ENCODE assay signal across 8 mouse cellular contexts in the genomic region with DNA sequence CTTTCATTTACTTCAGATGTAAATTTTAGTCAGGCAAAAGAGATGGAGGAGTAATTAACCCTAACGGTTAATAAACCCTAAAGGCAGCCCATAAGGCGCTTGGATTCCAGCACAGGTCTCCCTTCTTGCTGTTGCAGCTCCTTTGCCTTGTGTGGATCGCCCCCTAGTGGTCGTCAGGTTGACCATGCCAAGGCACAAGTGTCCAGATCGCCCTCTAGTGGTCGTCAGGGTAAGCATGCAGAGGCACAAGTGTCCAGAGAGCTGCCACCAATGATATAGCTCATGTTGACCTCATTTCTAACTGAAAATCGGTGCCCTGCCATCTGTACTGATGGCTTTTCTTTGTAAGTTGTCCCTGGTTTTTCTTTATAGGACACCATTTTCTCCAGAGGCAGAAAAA. TPM values are rescaled to one million over a fixed set of nuclear protein-coding genes. Genes with fewer than 3 reads are reported as not detected.
DNase-seq lines count a peak whose midpoint lies in the region; ATAC-seq lines count a peak whose summit lies in the region.

No protein-coding gene starts in this region.

- no peaks in the 10 kb centered on the region for H3K36me3 ChIP-seq in intestine, embryonic 14.5 days (ENCODE audit: control insufficient read depth, insufficient read depth, low read length)
- H3K36me3 ChIP-seq in intestine, embryonic 16.5 days (ENCODE audit: control insufficient read depth, insufficient read depth, low read length), result no peaks in the 10 kb centered on the region

- H3K27ac ChIP-seq in intestine, embryonic 14.5 days (ENCODE audit: low read depth), result no peak overlapping the region
- no peak overlapping the region for H3K27ac ChIP-seq in intestine, embryonic 16.5 days (ENCODE audit: low read length)

- no peak overlapping the region for H3K4me2 ChIP-seq in intestine, embryonic 14.5 days (ENCODE audit: low read length)
- H3K4me2 ChIP-seq in intestine, embryonic 16.5 days (ENCODE audit: low read depth, low read length), result no peak overlapping the region

- intact Hi-C loops in heart, postnatal 14 days (cut with DNase I), result loop anchor here (2.0 kb wide), 1 partner anchor 318 kb away; no protein-coding TSS in a partner anchor

- H3K4me3 ChIP-seq in intestine, embryonic 14.5 days (ENCODE audit: low read depth, low read length), result no peak overlapping the region
- H3K4me3 ChIP-seq in intestine, embryonic 16.5 days (ENCODE audit: low read length), result no peak overlapping the region

- DNase-seq in intestine, embryonic 14.5 days (ENCODE audit: low spot score), result peak; percentile 78
- peak; percentile 84 for DNase-seq in adrenal gland, postnatal 25 days
- peak; percentile 79 for DNase-seq in embryo, embryonic 9.5 days (ENCODE audit: extremely low spot score)
- peak; percentile 79 to 87 for DNase-seq in heart, postnatal 14 days
- peak; percentile 18 to 51 for DNase-seq in left cerebral cortex, adult 8-10 months (ENCODE audit: low spot score in 2 of 2)
- peak; percentile 88 for DNase-seq in naive thymus-derived CD4-positive, alpha-beta T cell, adult 2 months (ENCODE audit: low read depth)
- peak; percentile 38 for DNase-seq in telencephalon, adult 2 months (ENCODE audit: low read depth, low spot score)

- no peak for ATAC-seq in intestine, embryonic 14.5 days (replicated peaks; ENCODE audit: low FRiP score, low TSS enrichment, low read depth)
- ATAC-seq in intestine, embryonic 16.5 days, result no peak

- no peaks in the 10 kb centered on the region for H3K27me3 ChIP-seq in intestine, embryonic 14.5 days (replicated peaks; ENCODE audit: control insufficient read depth, insufficient read depth, low read length)
- no peaks in the 10 kb centered on the region for H3K27me3 ChIP-seq in intestine, embryonic 16.5 days (replicated peaks; ENCODE audit: control insufficient read depth, insufficient read depth, low read length)

- no peaks in the 10 kb centered on the region for H3K4me1 ChIP-seq in intestine, embryonic 14.5 days (replicated peaks; ENCODE audit: control insufficient read depth, insufficient read depth, low read length)
- no peaks in the 10 kb centered on the region for H3K4me1 ChIP-seq in intestine, embryonic 16.5 days (ENCODE audit: control insufficient read depth, insufficient read depth, low read length)

- no peak overlapping the region for H3K9ac ChIP-seq in intestine, embryonic 14.5 days (ENCODE audit: low read length)
- no peak overlapping the region for H3K9ac ChIP-seq in intestine, embryonic 16.5 days (ENCODE audit: low read depth, low read length)

- no peaks in the 10 kb centered on the region; the same call in 1 of the 2 replicates for H3K9me3 ChIP-seq in intestine, embryonic 14.5 days (ENCODE audit: control insufficient read depth, low read length)
- H3K9me3 ChIP-seq in intestine, embryonic 16.5 days (ENCODE audit: control insufficient read depth, low read length), result no peaks in the 10 kb centered on the region

- 28% methylated on average over 7 of the region's 7 CpGs for WGBS in intestine, embryonic 14.5 days
- WGBS in intestine, embryonic 16.5 days, result 26% methylated on average over 7 of the region's 7 CpGs

RNA-seq across cellular contexts. Expression of a gene that starts 46.4 kb away (rescaled TPM):
- 0.09 and 0.44 TPM in 2 replicates for polyA plus RNA-seq in intestine, embryonic 14.5 days (2014; fragmentation: Nextera tagmentation; extraction: Ambion mirVana)
- polyA plus RNA-seq in intestine, embryonic 16.5 days (2015; fragmentation: Nextera tagmentation; extraction: Ambion mirVana), result 0.16 and 0.18 TPM in 2 replicates
- total RNA-seq in adrenal gland, postnatal 25 days (2021), result 0.97 and 1.0 TPM in 2 replicates
- total RNA-seq in heart, postnatal 14 days (2021), result under 1 TPM; 0.65 to 0.71 TPM
- under 1 TPM in 3 of 4 experiments, not detected in 1; 0.25 to 0.34 (median 0.26) TPM for total RNA-seq in left cerebral cortex, adult 8-10 months (2022)

RNA-seq across cellular contexts. Expression of a gene that starts 49.3 kb away (rescaled TPM):
- polyA plus RNA-seq in intestine, embryonic 14.5 days (2014; fragmentation: Nextera tagmentation; extraction: Ambion mirVana), result 35.5 and 39.1 TPM in 2 replicates
- polyA plus RNA-seq in intestine, embryonic 16.5 days (2015; fragmentation: Nextera tagmentation; extraction: Ambion mirVana), result 39.3 and 40.5 TPM in 2 replicates
- total RNA-seq in adrenal gland, postnatal 25 days (2021), result 60.4 and 87.3 TPM in 2 replicates
- total RNA-seq in heart, postnatal 14 days (2021), result 10 to 100 TPM; 13.8 to 15.1 TPM
- 10 to 100 TPM; 26.4 to 33.6 (median 27.5) TPM for total RNA-seq in left cerebral cortex, adult 8-10 months (2022)

Comparison
In these comparisons a context has a peak if more than half of its experiments do, and no peak if none do; other contexts are left out.
1. DNase-seq: peak in every context shown above with its lines; median percentile 88 in naive thymus-derived CD4-positive, alpha-beta T cell, adult 2 months; 84 in adrenal gland, postnatal 25 days; 83 in heart, postnatal 14 days; 79 in embryo, embryonic 9.5 days; 78 in intestine, embryonic 14.5 days; 38 in telencephalon, adult 2 months; 34 in left cerebral cortex, adult 8-10 months.